Mouse (Mus musculus): ENCODE data around the gene Spta1.

- TF ChIP-seq CTCF (IDR thresholded peaks at IDR 0.05; ENCODE audit: insufficient read depth, low read length) (no peak), POLR2A (IDR thresholded peaks at IDR 0.05; ENCODE audit: borderline replicate concordance, extremely low read depth, low read depth, low read length) (no peak)
Measured at GRCm38 (mm10) chr1:174159095-174159494, 13.5 kb upstream of the Spta1 start.
